Comparison of ENCODE assay signal across 8 mouse cellular contexts in genomic region chr19:8880311-8881033, GRCm38 (mm10). TPM values are rescaled to one million over a fixed set of nuclear protein-coding genes. Genes with fewer than 3 reads are reported as not detected.
DNase-seq lines count a peak whose midpoint lies in the region; ATAC-seq and TF ChIP-seq lines count a peak whose summit lies in the region.

TSS of gene Uqcc3 (minus strand) at chr19:8880923.

- peak within 1 kb of the TSS; percentile 77 for H3K9ac ChIP-seq in hindbrain, embryonic 16.5 days (ENCODE audit: low read depth, low read length)

- H3K4me1 ChIP-seq in hindbrain, embryonic 16.5 days (ENCODE audit: control insufficient read depth, insufficient read depth, low read depth, low read length) = peaks cover 9% of the 10 kb centered on the region

- no peaks in the 10 kb centered on the region for H3K27me3 ChIP-seq in hindbrain, embryonic 16.5 days (replicated peaks; ENCODE audit: control insufficient read depth, insufficient read depth, low read length)

- peaks cover 11% of the 10 kb centered on the region; the same call in 1 of the 2 replicates for H3K36me3 ChIP-seq in hindbrain, embryonic 16.5 days (ENCODE audit: control insufficient read depth, insufficient read depth, low read length)

- ATAC-seq in activated CD4-positive, CD25-positive, alpha-beta regulatory T cell, adult 4 months = peak; percentile 95
- peak; percentile 99 for ATAC-seq in common myeloid progenitor, adult 5-6 weeks (replicated peaks; ENCODE audit: low read depth, poor library complexity, severe bottlenecking)
- peak; percentile 96 for ATAC-seq in hindbrain, embryonic 16.5 days

- WGBS in hindbrain, embryonic 16.5 days = under 1% methylated on average over 42 of the region's 42 CpGs

- H3K4me3 ChIP-seq in gastrocnemius, adult 2 months = peak within 1 kb of the TSS; percentile 83
- peak within 1 kb of the TSS; percentile 62 for H3K4me3 ChIP-seq in hindbrain, embryonic 16.5 days (ENCODE audit: low read length)

- H3K27ac ChIP-seq in gastrocnemius, adult 2 months = peak within 1 kb of the TSS; percentile 89
- peak within 1 kb of the TSS; percentile 81 for H3K27ac ChIP-seq in hindbrain, embryonic 16.5 days (ENCODE audit: low read depth, low read length)

- intact Hi-C loops in gastrocnemius, adult 2 months (cut with DNase I) = no loop called here

- DNase-seq in gastrocnemius, adult 2 months = peak; percentile 93
- DNase-seq in left cerebral cortex, adult 18-20 months (ENCODE audit: low spot score in 2 of 2) = peak; percentile 85 to 90
- peak; percentile 92 to 93 for DNase-seq in lung, postnatal 4 days
- peak; percentile 94 for DNase-seq in retina, postnatal 1 day
- peak; percentile 93 for DNase-seq in thymus, postnatal 4 days

- peak within 1 kb of the TSS; percentile 86 for H3K4me2 ChIP-seq in hindbrain, embryonic 16.5 days (ENCODE audit: low read length)

- no peaks in the 10 kb centered on the region for H3K9me3 ChIP-seq in hindbrain, embryonic 16.5 days (ENCODE audit: control insufficient read depth, low read length)

- no peak for TF ChIP-seq CTCF in gastrocnemius, adult 2 months (IDR thresholded peaks at IDR 0.05)

RNA-seq across cellular contexts. Expression of gene Uqcc3, which starts in this region (rescaled TPM):
- 10 to 100 TPM; 85.8 to 90.4 TPM for polyA plus RNA-seq in activated CD4-positive, CD25-positive, alpha-beta regulatory T cell, adult 4 months (2017; shearing (Covaris generic))
- 110 and 122 TPM in 2 replicates for total RNA-seq in common myeloid progenitor, adult 5-6 weeks (2017)
- total RNA-seq in gastrocnemius, adult 2 months (2021) = 10 to 100 TPM; 57.7 to 59.0 TPM
- polyA plus RNA-seq in hindbrain, embryonic 16.5 days (2015; fragmentation: Nextera tagmentation; extraction: Ambion mirVana) = 58.5 and 61.5 TPM in 2 replicates
- 10 to 100 TPM; 29.7 to 37.1 TPM for total RNA-seq in left cerebral cortex, adult 18-20 months (2021)

Comparison
In these comparisons a context has a peak if more than half of its experiments do, and no peak if none do; other contexts are left out.
1. Peak in every context shown above with its lines: DNase-seq, ATAC-seq, H3K4me3 ChIP-seq and H3K27ac ChIP-seq.